Mouse (Mus musculus) hindbrain, embryonic 12.5 days (tissue): Measurements from ENCODE around the gene AW551984. TPM values are rescaled to one million over a fixed set of nuclear protein-coding genes. Genes with fewer than 3 reads are reported as not detected.

Source experiments
- ATAC-seq: fragments of 200-750 bp; cut with Nextera tagmentation; 2 replicates; pipeline ENCODE4 v1.8.0; 2017; ENCODE audit warnings: moderate TSS enrichment; ENCODE audit not compliant: low FRiP score
- H3K27ac ChIP-seq: fragments of 300-500 bp; sonication (generic); 2 replicates; pipeline ENCODE4 v1.5.1; 2016; ENCODE audit warnings: mild to moderate bottlenecking
- H3K27me3 ChIP-seq: fragments of 300-500 bp; sonication (generic); 2 replicates; pipeline ENCODE4 v1.6.1; 2016; ENCODE audit warnings: mild to moderate bottlenecking
- H3K36me3 ChIP-seq: fragments of 300-500 bp; sonication (generic); 2 replicates; pipeline ENCODE4 v1.6.1; 2016; ENCODE audit warnings: mild to moderate bottlenecking
- H3K4me1 ChIP-seq: fragments of 300-500 bp; sonication (generic); 2 replicates; pipeline ENCODE4 v1.6.1; 2016
- H3K4me2 ChIP-seq: fragments of 300-500 bp; sonication (generic); replicated peaks from 2 replicates; pipeline ENCODE4 v1.6.1; 2016; ENCODE audit warnings: mild to moderate bottlenecking
- H3K4me3 ChIP-seq: fragments of 300-500 bp; sonication (generic); 2 replicates; pipeline ENCODE4 v1.5.1; 2016; ENCODE audit warnings: mild to moderate bottlenecking
- H3K9ac ChIP-seq: fragments of 300-500 bp; sonication (generic); 2 replicates; pipeline ENCODE4 v1.6.1; 2016; ENCODE audit warnings: mild to moderate bottlenecking, moderate library complexity
- H3K9me3 ChIP-seq: fragments of 300-500 bp; sonication (generic); replicated peaks from 2 replicates; pipeline ENCODE4 v1.6.1; 2016; ENCODE audit warnings: mild to moderate bottlenecking
- WGBS: fragments of 180-500 bp; shearing (Covaris S2); methylation state at CpG from one replicate; pipeline ENCODE4 v1.1.7; 2016; 5-methylcytosine and 5-hydroxymethylcytosine counted together
- polyA plus RNA-seq: library from polyadenylated mRNA; unstranded; fragments of >200 nt; fragmentation: Nextera tagmentation; extraction: Ambion mirVana; gene quantifications from 2 replicates; pipeline ENCODE4 v1.2.1, GENCODE M21; 2016

The AW551984 gene
- polyA plus RNA-seq, 1 experiment from 2014 or later: 30.6 TPM

DNA sequence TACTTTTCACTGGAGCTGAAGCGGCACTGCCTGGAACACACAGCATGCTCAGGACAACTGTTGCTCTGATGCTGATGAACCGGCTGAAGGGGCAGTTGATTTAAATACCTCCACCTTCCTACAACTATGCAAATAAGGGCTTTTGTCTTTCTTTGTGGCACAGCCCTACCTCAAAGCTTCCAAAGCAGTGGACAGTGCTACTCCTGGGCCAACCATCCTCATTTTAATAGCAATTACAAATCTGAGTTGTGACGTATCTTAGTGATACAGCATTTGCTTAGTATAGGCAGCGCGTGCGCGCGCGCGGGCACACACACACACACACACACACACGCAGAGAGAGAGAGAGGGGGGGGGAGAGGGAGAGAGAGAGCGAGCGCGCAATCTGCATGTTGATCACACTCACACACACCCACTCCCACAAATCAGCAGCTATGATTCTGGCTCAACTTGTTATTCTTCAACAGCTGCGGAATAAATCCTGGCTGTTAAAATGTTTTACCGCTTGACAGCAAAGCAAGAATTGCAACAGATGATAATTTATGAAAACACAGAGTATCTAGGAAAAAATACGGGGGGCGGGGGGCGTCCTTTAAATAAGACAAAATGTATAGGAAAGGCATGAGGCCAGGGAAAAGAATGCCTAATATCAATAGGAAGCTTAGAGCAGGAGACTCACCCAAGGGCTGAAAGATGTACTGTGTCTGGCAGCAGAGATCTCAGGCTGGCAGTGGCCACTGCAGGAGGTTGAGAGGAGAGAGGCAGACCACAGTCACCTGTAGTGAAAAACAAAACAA, 1.5 kb downstream of the AW551984 start:
- peak overlapping the region; percentile 72 for H3K4me2 ChIP-seq
- 0% methylated on average over 19 of the region's 19 CpGs for WGBS
- no peaks in the 10 kb centered on the region; the same call in 1 of the 2 replicates for H3K27me3 ChIP-seq
- H3K9me3 ChIP-seq: no peaks in the 10 kb centered on the region
- peak overlapping the region; percentile 35; the same call in 1 of the 2 replicates for H3K27ac ChIP-seq
- peaks cover 16% of the 10 kb centered on the region; the same call in 1 of the 2 replicates for H3K4me1 ChIP-seq
- H3K36me3 ChIP-seq: no peaks in the 10 kb centered on the region
- ATAC-seq: peak; percentile 92
- H3K4me3 ChIP-seq: peak overlapping the region; percentile 39
- peak overlapping the region; percentile 49 for H3K9ac ChIP-seq

DNA sequence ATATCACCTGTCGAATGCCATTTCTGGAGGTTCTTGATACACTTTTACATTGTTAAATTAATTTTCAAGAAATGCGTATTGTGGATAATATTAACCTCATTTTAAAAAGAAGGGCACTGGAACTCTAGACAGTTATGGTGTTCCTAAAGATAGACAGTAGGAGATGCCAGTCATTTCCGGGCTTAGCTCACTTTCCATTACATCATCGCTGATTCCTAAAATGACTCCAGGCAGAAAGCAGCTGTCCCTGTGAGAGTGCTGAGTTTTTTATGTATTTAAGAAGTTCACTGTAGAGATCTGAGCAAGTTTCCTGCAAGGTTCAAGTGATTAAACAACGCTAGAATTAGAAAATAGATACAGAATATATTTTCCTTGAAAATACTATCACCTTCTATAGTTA, 27.2 kb downstream of the AW551984 start:
- no peak overlapping the region for H3K4me3 ChIP-seq
- H3K27me3 ChIP-seq: no peaks in the 10 kb centered on the region
- ATAC-seq: no peak
- H3K36me3 ChIP-seq: no peaks in the 10 kb centered on the region
- no peak overlapping the region for H3K4me2 ChIP-seq
- WGBS: 91% methylated on average over 5 of the region's 5 CpGs
- H3K4me1 ChIP-seq: no peaks in the 10 kb centered on the region
- H3K9me3 ChIP-seq: no peaks in the 10 kb centered on the region
- H3K27ac ChIP-seq: no peak overlapping the region
- no peak overlapping the region for H3K9ac ChIP-seq

DNA sequence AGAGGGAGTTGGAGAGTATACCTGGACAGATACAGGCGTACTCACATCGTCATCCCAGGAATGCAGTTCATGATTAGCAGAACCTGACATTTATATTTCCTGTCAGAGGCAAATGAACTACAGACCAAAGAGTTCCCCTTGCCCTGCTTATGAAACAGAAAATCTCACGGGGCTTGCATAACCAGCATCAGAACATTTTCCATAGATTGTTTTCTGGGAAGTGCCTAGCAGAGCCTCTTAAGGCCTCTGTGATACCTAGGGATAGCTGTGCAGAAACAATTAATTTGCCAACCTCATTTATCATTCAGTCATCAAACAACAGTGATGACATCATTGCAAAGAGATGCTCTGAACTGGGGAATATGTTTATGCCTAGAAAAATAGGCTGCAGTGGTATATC, 28.7 kb downstream of the AW551984 start, which contains the start of gene Olfr959:
Gene Olfr959, minus strand, starts transcription at position 101 of the 400 bp plus-strand sequence.
- WGBS: 77% methylated on average over 3 of the region's 3 CpGs
- H3K9ac ChIP-seq: no peak within 1 kb of the TSS

DNA sequence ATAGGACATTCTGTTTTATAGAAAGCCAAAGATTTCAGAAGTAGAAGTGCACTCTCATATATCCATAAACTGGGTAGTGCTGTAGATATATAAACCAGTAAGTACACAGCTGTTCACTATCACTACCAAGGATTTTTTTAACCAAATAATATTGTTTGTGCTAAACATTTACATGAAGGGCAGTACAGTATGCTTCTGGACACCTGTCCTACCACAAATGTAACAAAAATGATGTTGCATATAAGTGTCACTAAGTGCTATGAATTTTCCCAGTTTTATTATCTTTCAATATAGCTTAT, 45.9 kb downstream of the AW551984 start:
- Histone ChIP-seq H3K27me3 (no peaks in the 10 kb centered on the region), H3K4me3 (no peak overlapping the region), H3K4me1 (peaks cover 4% of the 10 kb centered on the region; the same call in 1 of the 2 replicates), H3K4me2 (no peak overlapping the region), H3K27ac (peak overlapping the region; percentile 79), H3K9ac (no peak overlapping the region), H3K9me3 (no peaks in the 10 kb centered on the region), H3K36me3 (no peaks in the 10 kb centered on the region)
- ATAC-seq: peak; percentile 51; the same call in 1 of the 2 replicates

More for the DNA sequence above, 28.7 kb downstream of the AW551984 start, which contains the start of gene Olfr959:
- Histone ChIP-seq H3K36me3 (no peaks in the 10 kb centered on the region), H3K9me3 (no peaks in the 10 kb centered on the region), H3K4me2 (no peak within 1 kb of the TSS), H3K4me3 (no peak within 1 kb of the TSS), H3K4me1 (no peaks in the 10 kb centered on the region), H3K27me3 (no peaks in the 10 kb centered on the region), H3K27ac (no peak within 1 kb of the TSS)
- ATAC-seq: no peak

DNA sequence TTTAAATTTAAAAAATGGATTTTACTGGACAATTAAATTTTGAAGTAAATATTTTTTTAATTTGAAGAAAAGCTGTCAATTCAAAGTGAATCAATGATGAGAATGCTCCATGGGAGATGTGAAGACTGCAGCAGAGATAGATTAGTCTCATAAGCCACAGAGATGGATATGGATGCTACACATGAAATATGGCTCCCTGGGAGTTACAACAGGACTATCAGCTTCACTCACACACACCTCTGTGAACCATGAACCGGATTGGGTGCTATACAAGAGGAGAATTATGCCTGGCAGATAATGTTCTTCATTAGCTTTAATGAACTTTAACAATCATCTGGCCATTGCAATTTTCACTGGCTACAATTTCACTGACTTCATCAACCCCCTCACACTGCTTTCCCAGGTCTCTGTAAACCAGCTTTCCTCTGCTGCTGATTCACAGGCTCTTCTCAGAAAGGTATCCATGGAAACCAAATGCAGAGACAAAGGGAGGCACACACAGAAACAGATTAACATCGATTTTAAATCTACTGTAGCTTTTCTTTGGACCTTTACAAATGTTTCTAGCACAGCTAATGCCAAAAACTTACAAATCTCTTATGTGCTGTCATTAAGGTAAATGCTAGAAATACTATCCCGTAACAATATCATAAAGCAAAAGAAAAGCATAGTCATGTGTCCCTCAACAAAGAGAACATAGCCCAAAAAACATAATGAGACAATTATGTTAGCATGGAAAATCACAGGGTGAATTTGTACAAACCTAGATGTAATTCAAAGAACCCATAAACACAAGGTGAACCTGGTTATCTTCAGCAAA, 46.5 kb downstream of the AW551984 start:
- Histone ChIP-seq H3K27ac (peak overlapping the region; percentile 79), H3K4me3 (no peak overlapping the region), H3K27me3 (no peaks in the 10 kb centered on the region), H3K4me2 (no peak overlapping the region), H3K36me3 (no peaks in the 10 kb centered on the region), H3K9ac (no peak overlapping the region), H3K4me1 (peaks cover 4% of the 10 kb centered on the region; the same call in 1 of the 2 replicates), H3K9me3 (no peaks in the 10 kb centered on the region)
- ATAC-seq: peak; percentile 91
- 42% methylated on average over 3 of the region's 3 CpGs for WGBS

DNA sequence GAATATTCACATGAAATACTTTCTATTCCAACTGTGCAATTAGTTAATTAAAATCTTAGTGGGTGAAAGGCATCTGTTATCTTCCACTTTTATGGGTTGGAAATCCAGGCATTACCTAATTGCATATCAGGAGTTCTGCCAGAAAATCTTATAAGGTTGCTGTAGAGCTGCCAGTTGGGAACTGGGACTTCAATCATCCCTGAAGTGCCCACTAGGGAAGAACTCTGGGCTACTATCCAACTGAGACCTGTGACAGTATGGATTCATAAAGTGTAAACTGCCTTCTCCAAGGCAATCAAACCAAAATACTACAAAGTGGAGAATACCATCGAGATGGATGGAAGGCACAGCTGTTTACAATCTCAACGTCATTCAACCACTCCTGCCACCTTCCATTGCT, 50.3 kb downstream of the AW551984 start, which contains the start of gene Olfr958:
Gene Olfr958, minus strand, starts transcription at position 109 of the 400 bp plus-strand sequence.
- WGBS: 74% methylated on average over 2 of the region's 2 CpGs
- Histone ChIP-seq H3K9me3 (no peaks in the 10 kb centered on the region), H3K27me3 (no peaks in the 10 kb centered on the region), H3K4me1 (peaks cover 4% of the 10 kb centered on the region; the same call in 1 of the 2 replicates), H3K36me3 (no peaks in the 10 kb centered on the region), H3K27ac (no peak within 1 kb of the TSS), H3K4me2 (no peak within 1 kb of the TSS), H3K9ac (no peak within 1 kb of the TSS), H3K4me3 (no peak within 1 kb of the TSS)
- no peak for ATAC-seq

DNA sequence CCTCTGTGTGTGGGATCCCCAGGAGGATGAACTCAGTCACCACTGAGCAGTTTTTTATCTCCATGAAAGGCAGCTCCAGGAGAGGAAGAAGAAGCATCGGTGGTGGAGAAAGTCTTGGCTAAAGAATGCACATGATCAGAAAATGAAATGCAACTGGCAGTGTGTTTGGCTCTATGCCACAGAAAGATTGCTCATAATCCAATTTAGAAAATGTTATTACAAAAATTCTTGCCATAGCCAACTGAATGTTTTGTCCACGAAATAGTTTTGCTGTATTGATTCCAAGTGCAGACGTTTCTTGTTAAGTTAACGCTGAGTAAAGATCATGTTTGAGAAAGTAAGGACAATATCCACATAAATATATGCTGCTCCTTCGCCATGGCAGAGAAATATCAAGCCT, 53.4 kb downstream of the AW551984 start:
- Histone ChIP-seq H3K27ac (no peak overlapping the region), H3K4me3 (no peak overlapping the region), H3K27me3 (no peaks in the 10 kb centered on the region), H3K4me2 (no peak overlapping the region), H3K9me3 (no peaks in the 10 kb centered on the region), H3K36me3 (no peaks in the 10 kb centered on the region), H3K4me1 (no peaks in the 10 kb centered on the region), H3K9ac (no peak overlapping the region)
- ATAC-seq: no peak
- WGBS: 81% methylated on average over 5 of the region's 5 CpGs

Other genes with a start within 250 kb of the AW551984 start
- not detected in 2 replicates for gene Olfr951, start 217.0 kb downstream of the AW551984 start, polyA plus RNA-seq
- gene Olfr952, start 177.3 kb downstream of the AW551984 start, polyA plus RNA-seq: not detected in 2 replicates
- not detected in 2 replicates for gene Olfr954, start 147.7 kb downstream of the AW551984 start, polyA plus RNA-seq
- not detected in 2 replicates for gene Olfr955, start 132.5 kb downstream of the AW551984 start, polyA plus RNA-seq
- gene Olfr44, start 110.4 kb downstream of the AW551984 start, polyA plus RNA-seq: not detected in 2 replicates
- gene Olfr957, start 88.6 kb downstream of the AW551984 start, polyA plus RNA-seq: not detected in 2 replicates
- gene Olfr958, start 50.3 kb downstream of the AW551984 start, polyA plus RNA-seq: not detected in 2 replicates
- not detected in 2 replicates for gene Olfr959, start 28.8 kb downstream of the AW551984 start, polyA plus RNA-seq
- gene Olfr148, start 6.3 kb upstream of the AW551984 start, polyA plus RNA-seq: not detected in 2 replicates
- not detected in 2 replicates for gene Olfr960, start 17.0 kb upstream of the AW551984 start, polyA plus RNA-seq
- not detected in 2 replicates for gene Olfr961, start 40.7 kb upstream of the AW551984 start, polyA plus RNA-seq
- not detected in 2 replicates for gene Olfr963, start 62.8 kb upstream of the AW551984 start, polyA plus RNA-seq
- gene Olfr149, start 102.7 kb upstream of the AW551984 start, polyA plus RNA-seq: not detected in 2 replicates
- not detected in 2 replicates for gene Olfr965, start 107.0 kb upstream of the AW551984 start, polyA plus RNA-seq
- not detected in 2 replicates for gene Olfr150, start 126.6 kb upstream of the AW551984 start, polyA plus RNA-seq
- not detected in 2 replicates for gene Olfr967, start 141.8 kb upstream of the AW551984 start, polyA plus RNA-seq
- not detected in 2 replicates for gene Olfr968, start 178.8 kb upstream of the AW551984 start, polyA plus RNA-seq
- not detected in 2 replicates for gene Olfr969, start 186.5 kb upstream of the AW551984 start, polyA plus RNA-seq
- not detected in 2 replicates for gene Olfr970, start 204.5 kb upstream of the AW551984 start, polyA plus RNA-seq
- gene Olfr971, start 232.5 kb upstream of the AW551984 start, polyA plus RNA-seq: not detected in 2 replicates